Mouse (Mus musculus): ENCODE data around the gene Fndc11.

GRCm38 (mm10) chr2:181178015-181178414 lies 41.8 kb upstream of the Fndc11 start:
- TF ChIP-seq CTCF (IDR thresholded peaks at IDR 0.05; ENCODE audit: low read depth, low read length) (no peak), POLR2A (IDR thresholded peaks at IDR 0.05; ENCODE audit: insufficient read depth, low read length) (no peak), EP300 (IDR thresholded peaks at IDR 0.05; ENCODE audit: insufficient read depth, low read depth, low read length) (no peak)

Measured in ES-Bruce4 (cell line).